Mouse (Mus musculus): ENCODE data around the gene Usp36. TPM values are rescaled to one million over a fixed set of nuclear protein-coding genes. Genes with fewer than 3 reads are reported as not detected.

The Usp36 gene
- polyA plus RNA-seq, 1 experiment from 2014 or later, result 11.6 TPM

- no peak overlapping the region for H3K4me3 ChIP-seq
- WGBS, result 21% methylated on average over 7 of the region's 7 CpGs
- H3K4me2 ChIP-seq, result no peak overlapping the region
- no peaks in the 10 kb centered on the region for H3K27me3 ChIP-seq
- peaks cover 36% of the 10 kb centered on the region for H3K4me1 ChIP-seq (replicated peaks)
- no peak overlapping the region for H3K27ac ChIP-seq
- H3K9me3 ChIP-seq (replicated peaks), result no peaks in the 10 kb centered on the region
- no peak overlapping the region for H3K9ac ChIP-seq
- H3K36me3 ChIP-seq, result no peaks in the 10 kb centered on the region
- no peak for ATAC-seq (replicated peaks; ENCODE audit: insufficient number of reproducible peaks, insufficient read depth, low FRiP score, low read depth)
These were observed 69.3 kb downstream of the Usp36 start for GRCm38 (mm10) chr11:118220561-118221262.

- Histone ChIP-seq H3K4me1 (replicated peaks) (peaks cover 36% of the 10 kb centered on the region), H3K36me3 (no peaks in the 10 kb centered on the region), H3K4me3 (no peak overlapping the region), H3K9me3 (replicated peaks) (no peaks in the 10 kb centered on the region), H3K27ac (no peak overlapping the region), H3K4me2 (no peak overlapping the region), H3K27me3 (no peaks in the 10 kb centered on the region), H3K9ac (no peak overlapping the region)
- no peak for ATAC-seq (replicated peaks; ENCODE audit: insufficient number of reproducible peaks, insufficient read depth, low FRiP score, low read depth)
- 94% methylated on average over 4 of the region's 4 CpGs for WGBS
These were observed 71.0 kb downstream of the Usp36 start for GRCm38 (mm10) chr11:118219066-118219465.

DNA sequence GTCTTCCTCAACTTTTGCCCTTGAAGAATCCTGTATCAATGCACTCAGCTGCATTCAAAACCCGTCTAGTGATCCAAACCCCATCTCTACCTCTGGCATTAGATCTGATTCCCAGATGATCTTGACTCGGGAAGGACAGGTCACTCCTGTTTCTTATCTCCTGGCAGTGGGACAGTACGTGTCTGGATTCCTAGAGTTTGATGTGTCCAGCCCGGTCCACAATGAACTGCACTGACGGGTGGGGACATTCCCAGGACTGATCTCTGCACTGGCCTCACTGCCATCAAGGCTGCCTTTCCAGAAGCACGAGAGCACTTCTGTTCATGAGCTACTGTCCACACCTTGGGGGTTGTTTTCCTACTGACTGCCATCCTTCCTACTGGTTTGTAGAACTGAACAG, 73.6 kb downstream of the Usp36 start:
- H3K4me2 ChIP-seq, result no peak overlapping the region
- no peaks in the 10 kb centered on the region for H3K36me3 ChIP-seq
- H3K4me1 ChIP-seq (replicated peaks), result peaks cover 37% of the 10 kb centered on the region
- H3K9ac ChIP-seq, result no peak overlapping the region
- no peaks in the 10 kb centered on the region for H3K9me3 ChIP-seq (replicated peaks)
- no peak overlapping the region for H3K4me3 ChIP-seq
- 30% methylated on average over 6 of the region's 6 CpGs for WGBS
- no peak for ATAC-seq (replicated peaks; ENCODE audit: insufficient number of reproducible peaks, insufficient read depth, low FRiP score, low read depth)
- peak overlapping the region; percentile 28; the same call in 1 of the 2 replicates for H3K27ac ChIP-seq
- no peaks in the 10 kb centered on the region for H3K27me3 ChIP-seq

DNA sequence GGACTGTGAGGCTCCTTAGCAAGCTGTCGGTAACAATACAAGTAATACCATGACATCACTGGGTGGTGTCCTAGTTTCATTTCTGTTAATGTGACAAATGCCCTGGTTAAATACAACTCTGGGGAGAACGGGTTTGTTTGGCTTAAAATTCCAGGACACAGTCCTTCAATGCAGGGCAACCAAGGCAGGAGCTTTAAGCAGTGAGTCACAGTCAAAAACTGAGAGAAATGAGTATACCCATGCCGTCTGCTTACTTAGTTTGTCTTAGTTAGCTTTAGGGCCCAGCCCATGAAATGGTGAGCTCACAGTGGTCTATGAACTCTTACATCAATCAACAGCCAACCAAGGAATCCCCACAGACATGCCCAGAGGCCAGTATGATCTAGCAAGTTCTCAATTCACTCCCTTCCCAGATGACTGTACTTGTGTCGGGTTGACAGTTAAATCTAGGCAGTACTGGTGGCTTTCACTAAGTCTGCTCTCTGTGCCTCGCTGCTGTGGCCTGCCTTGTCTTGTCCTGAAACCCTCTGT, 74.1 kb downstream of the Usp36 start:
- H3K4me1 ChIP-seq (replicated peaks), result peaks cover 42% of the 10 kb centered on the region
- no peak overlapping the region for H3K4me2 ChIP-seq
- no peak overlapping the region for H3K4me3 ChIP-seq
- no peak for ATAC-seq (replicated peaks; ENCODE audit: insufficient number of reproducible peaks, insufficient read depth, low FRiP score, low read depth)
- 60% methylated on average over 5 of the region's 5 CpGs for WGBS
- H3K9me3 ChIP-seq (replicated peaks), result no peaks in the 10 kb centered on the region
- H3K9ac ChIP-seq, result no peak overlapping the region
- peak overlapping the region; percentile 28; the same call in 1 of the 2 replicates for H3K27ac ChIP-seq
- H3K27me3 ChIP-seq, result no peaks in the 10 kb centered on the region
- H3K36me3 ChIP-seq, result no peaks in the 10 kb centered on the region

DNA sequence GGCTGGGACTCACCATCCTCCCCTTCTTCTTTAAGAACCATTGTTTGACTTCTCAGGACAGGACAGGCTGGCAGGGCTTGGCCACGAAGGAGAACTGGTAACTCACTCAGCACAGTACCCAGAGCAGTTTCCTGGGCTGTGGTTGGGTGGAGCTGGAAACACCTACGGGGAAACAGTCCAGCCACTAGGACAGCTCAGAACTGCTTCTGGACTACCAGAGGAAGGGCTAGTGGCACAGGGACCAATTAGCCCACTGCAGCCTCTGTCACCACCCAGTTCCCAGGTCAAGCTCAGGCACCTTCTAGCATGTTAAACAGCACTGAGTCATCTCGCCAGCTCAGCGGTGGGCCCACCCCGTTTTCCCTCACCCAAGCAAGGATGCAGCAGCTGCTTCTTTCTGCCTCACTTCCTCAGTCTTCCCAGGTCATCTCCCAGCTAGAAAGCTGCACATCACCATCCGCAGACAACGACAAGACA, 77.4 kb downstream of the Usp36 start:
- Histone ChIP-seq H3K4me1 (replicated peaks) (peaks cover 71% of the 10 kb centered on the region), H3K4me3 (no peak overlapping the region), H3K9me3 (replicated peaks) (no peaks in the 10 kb centered on the region), H3K4me2 (no peak overlapping the region), H3K27me3 (no peaks in the 10 kb centered on the region), H3K36me3 (no peaks in the 10 kb centered on the region), H3K27ac (no peak overlapping the region), H3K9ac (no peak overlapping the region)
- no peak for ATAC-seq (replicated peaks; ENCODE audit: insufficient number of reproducible peaks, insufficient read depth, low FRiP score, low read depth)
- 65% methylated on average over 7 of the region's 7 CpGs for WGBS

- no peaks in the 10 kb centered on the region for H3K9me3 ChIP-seq (replicated peaks)
- 55% methylated on average over 10 of the region's 10 CpGs for WGBS
- no peak overlapping the region for H3K9ac ChIP-seq
- no peak overlapping the region for H3K4me3 ChIP-seq
- H3K27ac ChIP-seq, result peak overlapping the region; percentile 17
- no peaks in the 10 kb centered on the region for H3K36me3 ChIP-seq
- H3K4me1 ChIP-seq (replicated peaks), result peaks cover 72% of the 10 kb centered on the region
- H3K27me3 ChIP-seq, result no peaks in the 10 kb centered on the region
- H3K4me2 ChIP-seq, result no peak overlapping the region
- ATAC-seq (replicated peaks; ENCODE audit: insufficient number of reproducible peaks, insufficient read depth, low FRiP score, low read depth), result no peak
These were observed 78.1 kb downstream of the Usp36 start for GRCm38 (mm10) chr11:118211749-118212635.

DNA sequence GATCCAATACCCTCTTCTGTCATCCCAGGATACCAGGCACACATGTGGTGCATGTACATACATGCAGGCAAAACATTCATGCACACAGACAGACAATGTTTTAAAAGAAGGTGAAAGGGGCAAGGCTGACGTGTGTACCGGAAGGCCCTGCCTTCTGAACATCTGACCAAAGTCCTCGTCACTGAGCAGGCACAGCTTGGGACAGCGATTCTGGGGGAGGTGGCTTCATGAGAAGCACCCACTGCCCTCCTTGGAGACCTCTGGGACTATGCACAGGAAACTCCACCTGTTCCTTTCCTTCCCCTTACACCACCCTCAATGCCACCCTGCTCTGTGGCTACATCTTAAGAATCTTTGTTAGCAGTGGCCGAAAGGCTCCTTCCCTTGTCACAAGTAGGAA, 79.1 kb downstream of the Usp36 start:
- H3K9me3 ChIP-seq (replicated peaks), result no peaks in the 10 kb centered on the region
- 87% methylated on average over 5 of the region's 5 CpGs for WGBS
- H3K27ac ChIP-seq, result no peak overlapping the region
- no peak overlapping the region for H3K4me3 ChIP-seq
- H3K9ac ChIP-seq, result no peak overlapping the region
- ATAC-seq (replicated peaks; ENCODE audit: insufficient number of reproducible peaks, insufficient read depth, low FRiP score, low read depth), result no peak
- H3K4me2 ChIP-seq, result no peak overlapping the region
- H3K36me3 ChIP-seq, result no peaks in the 10 kb centered on the region
- H3K27me3 ChIP-seq, result no peaks in the 10 kb centered on the region
- peaks cover 64% of the 10 kb centered on the region for H3K4me1 ChIP-seq (replicated peaks)

GRCm38 (mm10) chr11:118210116-118210515, 79.9 kb downstream of the Usp36 start:
- no peaks in the 10 kb centered on the region for H3K27me3 ChIP-seq
- H3K4me3 ChIP-seq, result no peak overlapping the region
- no peak overlapping the region for H3K4me2 ChIP-seq
- no peak overlapping the region for H3K27ac ChIP-seq
- 70% methylated on average over 4 of the region's 4 CpGs for WGBS
- H3K4me1 ChIP-seq (replicated peaks), result peaks cover 67% of the 10 kb centered on the region
- no peak overlapping the region for H3K9ac ChIP-seq
- no peaks in the 10 kb centered on the region for H3K9me3 ChIP-seq (replicated peaks)
- H3K36me3 ChIP-seq, result no peaks in the 10 kb centered on the region
- no peak for ATAC-seq (replicated peaks; ENCODE audit: insufficient number of reproducible peaks, insufficient read depth, low FRiP score, low read depth)

Other genes with a start within 250 kb of the Usp36 start
- gene Dnah17, start 159.6 kb downstream of the Usp36 start, polyA plus RNA-seq (2015; fragmentation: Nextera tagmentation; extraction: Ambion mirVana), result 0.06 and 0.15 TPM in 2 replicates
- 18.0 and 24.4 TPM in 2 replicates for gene Cyth1, start 41.7 kb downstream of the Usp36 start, polyA plus RNA-seq (2015; fragmentation: Nextera tagmentation; extraction: Ambion mirVana)
- gene Cep295nl, start 52.3 kb upstream of the Usp36 start, polyA plus RNA-seq (2015; fragmentation: Nextera tagmentation; extraction: Ambion mirVana), result 0.20 and 0.33 TPM in 2 replicates
- gene Timp2, start 65.5 kb upstream of the Usp36 start, polyA plus RNA-seq (2015; fragmentation: Nextera tagmentation; extraction: Ambion mirVana), result 67.1 and 85.2 TPM in 2 replicates
- 9.6 and 20.7 TPM in 2 replicates for gene Lgals3bp, start 111.8 kb upstream of the Usp36 start, polyA plus RNA-seq (2015; fragmentation: Nextera tagmentation; extraction: Ambion mirVana)
- 17.2 and 24.3 TPM in 2 replicates for gene Cant1, start 128.8 kb upstream of the Usp36 start, polyA plus RNA-seq (2015; fragmentation: Nextera tagmentation; extraction: Ambion mirVana)
- gene C1qtnf1, start 138.0 kb upstream of the Usp36 start, polyA plus RNA-seq (2015; fragmentation: Nextera tagmentation; extraction: Ambion mirVana), result 7.9 and 10.1 TPM in 2 replicates
- 4.1 and 5.0 TPM in 2 replicates for gene Engase, start 186.6 kb upstream of the Usp36 start, polyA plus RNA-seq (2015; fragmentation: Nextera tagmentation; extraction: Ambion mirVana)